17 mouse cellular contexts compared by ENCODE assay signal in genomic region chr1:52182992-52183391, GRCm38 (mm10).
"Had no signal": no experiment of that assay in that cellular context is flagged by ENCODE, and none has a peak within 500 bp of the region (broad histone marks: within the 10 kb centered on the region; RNA-seq: fewer than 3 reads in every experiment).

No protein-coding gene starts in this region.

- H3K9ac ChIP-seq: kidney, embryonic 15.5 days; liver, embryonic 13.5 days had no signal

- H3K4me3 ChIP-seq: kidney, embryonic 15.5 days; left cerebral cortex, adult 2 months; liver, embryonic 13.5 days had no signal

- H3K4me1 ChIP-seq: kidney, embryonic 15.5 days; liver, embryonic 13.5 days had no signal

- DNase-seq: kidney, postnatal 10 days; kidney, postnatal 36 days; layer of hippocampus, postnatal 36 days; liver, embryonic 13.5 days; lung, adult 2 months; lung, postnatal 14 days; lung, postnatal 4 days; midbrain, embryonic 14.5 days; right cerebral cortex, adult 18-20 months; right cerebral cortex, postnatal 14 days; right cerebral cortex, postnatal 4 days; thymus, adult 18-20 months; thymus, postnatal 36 days had no signal

- H3K27me3 ChIP-seq: kidney, embryonic 15.5 days; liver, embryonic 13.5 days had no signal

- H3K4me2 ChIP-seq: kidney, embryonic 15.5 days; liver, embryonic 13.5 days; midbrain, embryonic 11.5 days had no signal

- H3K9me3 ChIP-seq: kidney, embryonic 15.5 days; liver, embryonic 13.5 days had no signal

- H3K27ac ChIP-seq: kidney, embryonic 15.5 days; left cerebral cortex, adult 2 months; liver, embryonic 13.5 days; stomach, postnatal 0 days had no signal
